Mouse (Mus musculus) midbrain, embryonic 15.5 days (tissue): ENCODE measurements around the gene Gm14151. TPM values are rescaled to one million over a fixed set of nuclear protein-coding genes. Genes with fewer than 3 reads are reported as not detected.
A peak's percentile ranks its signal among the peaks of the same experiment; 100 is the strongest.
"Not testable (repeated sequence)": the region's sequence is repeated elsewhere in the genome, so short reads cannot be mapped to it uniquely, and the experiment has no call there.

Experiments
- ATAC-seq: fragments of 200-750 bp; cut with Nextera tagmentation; replicated peaks from 2 replicates; pipeline ENCODE4 v1.8.0; 2017; ENCODE audit warnings: moderate TSS enrichment
- H3K27ac ChIP-seq: fragments of 300-500 bp; sonication (generic); 2 replicates; pipeline ENCODE4 v1.5.1; 2015; ENCODE audit warnings: mild to moderate bottlenecking, inconsistent platforms
- H3K27me3 ChIP-seq: fragments of 300-500 bp; sonication (generic); replicated peaks from 2 replicates; pipeline ENCODE4 v1.6.1; 2015; ENCODE audit warnings: inconsistent platforms
- H3K36me3 ChIP-seq: fragments of 300-500 bp; sonication (generic); replicated peaks from 2 replicates; pipeline ENCODE4 v1.6.1; 2015; ENCODE audit warnings: inconsistent platforms
- H3K4me1 ChIP-seq: fragments of 300-500 bp; sonication (generic); 2 replicates; pipeline ENCODE4 v1.6.1; 2015; ENCODE audit warnings: inconsistent platforms
- H3K4me2 ChIP-seq: fragments of 300-500 bp; sonication (generic); 2 replicates; pipeline ENCODE4 v1.6.1; 2015; ENCODE audit warnings: inconsistent platforms, mild to moderate bottlenecking, moderate library complexity
- H3K4me3 ChIP-seq: fragments of 300-500 bp; sonication (generic); 2 replicates; pipeline ENCODE4 v1.5.1; 2015; ENCODE audit warnings: mild to moderate bottlenecking, inconsistent platforms
- H3K9ac ChIP-seq: fragments of 300-500 bp; sonication (generic); 2 replicates; pipeline ENCODE4 v1.6.1; 2015; ENCODE audit warnings: mild to moderate bottlenecking, inconsistent platforms
- H3K9me3 ChIP-seq: fragments of 300-500 bp; sonication (generic); 2 replicates; pipeline ENCODE4 v1.6.1; 2016; ENCODE audit warnings: inconsistent platforms
- WGBS: fragments of 180-500 bp; shearing (Covaris S2); methylation state at CpG from one replicate; pipeline ENCODE4 v1.1.7; 2015; ENCODE audit warnings: mixed read lengths; 5-methylcytosine and 5-hydroxymethylcytosine counted together
- polyA plus RNA-seq: library from polyadenylated mRNA; unstranded; fragments of >200 nt; fragmentation: Nextera tagmentation; extraction: Ambion mirVana; gene quantifications from 2 replicates; pipeline ENCODE4 v1.2.1, GENCODE M21; 2015

Gm14151 gene
- polyA plus RNA-seq, result not detected in 2 replicates

GRCm38 (mm10) chr2:151092250-151092649 is at the start of gene Gm14151:
Gm14151 (minus strand) TSS chr2:151092350.
- ATAC-seq, H3K4me3 ChIP-seq, H3K9me3 ChIP-seq, H3K9ac ChIP-seq, H3K27ac ChIP-seq, H3K4me2 ChIP-seq, H3K27me3 ChIP-seq, H3K36me3 ChIP-seq, H3K4me1 ChIP-seq: not testable (repeated sequence)
- no CpG with 5 or more reads among the region's 3 CpGs for WGBS

GRCm38 (mm10) chr2:151097945-151098344 is 5.8 kb upstream of the Gm14151 start, which contains the start of gene Gm14147:
Gm14147 (plus strand) TSS chr2:151098245.
- H3K4me3 ChIP-seq, H3K4me2 ChIP-seq, H3K36me3 ChIP-seq, H3K27me3 ChIP-seq, H3K4me1 ChIP-seq, H3K9ac ChIP-seq, H3K27ac ChIP-seq, ATAC-seq, H3K9me3 ChIP-seq: not testable (repeated sequence)
- WGBS, result no CpG with 5 or more reads among the region's 3 CpGs

GRCm38 (mm10) chr2:151056637-151057036 is 35.5 kb downstream of the Gm14151 start:
- WGBS, result 86% methylated on average over 1 of the region's 1 CpGs

GRCm38 (mm10) chr2:151040411-151040810 is 51.7 kb downstream of the Gm14151 start:
- no peak overlapping the region for H3K27ac ChIP-seq
- peaks cover 21% of the 10 kb centered on the region for H3K4me1 ChIP-seq
- no peak overlapping the region for H3K4me2 ChIP-seq
- no peak for ATAC-seq
- no peaks in the 10 kb centered on the region for H3K9me3 ChIP-seq
- WGBS, result 95% methylated on average over 1 of the region's 1 CpGs
- no peaks in the 10 kb centered on the region for H3K27me3 ChIP-seq
- no peaks in the 10 kb centered on the region for H3K36me3 ChIP-seq
- H3K9ac ChIP-seq, result no peak overlapping the region
- H3K4me3 ChIP-seq, result no peak overlapping the region

More at GRCm38 (mm10) chr2:151056637-151057036, 35.5 kb downstream of the Gm14151 start:
- no peaks in the 10 kb centered on the region for H3K4me1 ChIP-seq
- H3K36me3 ChIP-seq, result no peaks in the 10 kb centered on the region
- H3K9me3 ChIP-seq, result no peaks in the 10 kb centered on the region
- H3K9ac ChIP-seq, result no peak overlapping the region
- no peak overlapping the region for H3K27ac ChIP-seq
- no peak overlapping the region for H3K4me2 ChIP-seq
- no peak overlapping the region for H3K4me3 ChIP-seq
- no peak for ATAC-seq
- no peaks in the 10 kb centered on the region for H3K27me3 ChIP-seq

GRCm38 (mm10) chr2:151039726-151040125 is 52.4 kb downstream of the Gm14151 start:
- H3K27ac ChIP-seq, result peak overlapping the region; percentile 84
- H3K9me3 ChIP-seq, result no peaks in the 10 kb centered on the region
- no peaks in the 10 kb centered on the region for H3K36me3 ChIP-seq
- H3K4me1 ChIP-seq, result peaks cover 21% of the 10 kb centered on the region
- no peaks in the 10 kb centered on the region for H3K27me3 ChIP-seq
- peak overlapping the region; percentile 70 for H3K4me3 ChIP-seq
- 38% methylated on average over 8 of the region's 8 CpGs for WGBS
- peak; percentile 55 for ATAC-seq
- H3K9ac ChIP-seq, result peak overlapping the region; percentile 87
- peak overlapping the region; percentile 71 for H3K4me2 ChIP-seq

- H3K27ac ChIP-seq, result peak within 1 kb of the TSS; percentile 84
- peak within 1 kb of the TSS; percentile 71 for H3K4me2 ChIP-seq
- H3K4me3 ChIP-seq, result peak within 1 kb of the TSS; percentile 70
- no peaks in the 10 kb centered on the region for H3K9me3 ChIP-seq
- no peaks in the 10 kb centered on the region for H3K27me3 ChIP-seq
- H3K36me3 ChIP-seq, result no peaks in the 10 kb centered on the region
- H3K4me1 ChIP-seq, result peaks cover 21% of the 10 kb centered on the region
- WGBS, result 1% methylated on average over 32 of the region's 34 CpGs
- H3K9ac ChIP-seq, result peak within 1 kb of the TSS; percentile 87
- peak; percentile 97 for ATAC-seq
Measured at GRCm38 (mm10) chr2:151039232-151039695, 52.9 kb downstream of the Gm14151 start, which contains the start of the genes Ninl and Nanp. Ninl (minus strand) TSS chr2:151039382. Nanp (minus strand) TSS chr2:151039398.

- Histone ChIP-seq H3K27ac (peak overlapping the region; percentile 84), H3K27me3 (no peaks in the 10 kb centered on the region), H3K4me1 (peaks cover 21% of the 10 kb centered on the region), H3K36me3 (no peaks in the 10 kb centered on the region), H3K4me3 (peak overlapping the region; percentile 70), H3K9ac (peak overlapping the region; percentile 87), H3K4me2 (peak overlapping the region; percentile 71), H3K9me3 (no peaks in the 10 kb centered on the region)
- no peak for ATAC-seq
- under 1% methylated on average over 30 of the region's 30 CpGs for WGBS
Measured at GRCm38 (mm10) chr2:151038811-151039222, 53.3 kb downstream of the Gm14151 start.

GRCm38 (mm10) chr2:151037876-151038552 is 54.1 kb downstream of the Gm14151 start:
- H3K4me2 ChIP-seq, result peak overlapping the region; percentile 71
- peaks cover 21% of the 10 kb centered on the region for H3K4me1 ChIP-seq
- no peaks in the 10 kb centered on the region for H3K36me3 ChIP-seq
- no peaks in the 10 kb centered on the region for H3K9me3 ChIP-seq
- 56% methylated on average over 18 of the region's 18 CpGs for WGBS
- no peak for ATAC-seq
- H3K27me3 ChIP-seq, result no peaks in the 10 kb centered on the region
- H3K27ac ChIP-seq, result no peak overlapping the region
- H3K9ac ChIP-seq, result peak overlapping the region; percentile 87
- peak overlapping the region; percentile 70 for H3K4me3 ChIP-seq

- WGBS, result 98% methylated on average over 1 of the region's 1 CpGs
- Histone ChIP-seq H3K9me3 (no peaks in the 10 kb centered on the region), H3K27me3 (no peaks in the 10 kb centered on the region), H3K27ac (no peak overlapping the region), H3K36me3 (no peaks in the 10 kb centered on the region), H3K4me2 (0 out of 2 replicates have a peak overlapping the region, but pooled peaks have one; percentile 71), H3K4me3 (no peak overlapping the region), H3K4me1 (peaks cover 21% of the 10 kb centered on the region), H3K9ac (no peak overlapping the region)
- ATAC-seq, result no peak
Measured at GRCm38 (mm10) chr2:151037292-151037691, 54.9 kb downstream of the Gm14151 start.

Other genes with a start within 250 kb of the Gm14151 start
- gene Abhd12, start 187.6 kb downstream of the Gm14151 start, polyA plus RNA-seq, result 120 and 127 TPM in 2 replicates
- gene Gins1, start 186.9 kb downstream of the Gm14151 start, polyA plus RNA-seq, result 15.0 TPM in 2 replicates
- gene Ninl, start 53.0 kb downstream of the Gm14151 start, polyA plus RNA-seq, result 4.2 and 4.4 TPM in 2 replicates
- gene Nanp, start 53.0 kb downstream of the Gm14151 start, polyA plus RNA-seq, result 29.7 and 31.0 TPM in 2 replicates
- not detected in 2 replicates for gene Gm14147, start 5.9 kb upstream of the Gm14151 start, polyA plus RNA-seq